Mouse (Mus musculus): ENCODE data around the gene Mbtd1.
"Not testable (repeated sequence)": the region's sequence is repeated elsewhere in the genome, so short reads cannot be mapped to it uniquely, and the experiment has no call there.

Gene Mbtd1

GRCm38 (mm10) chr11:93885572-93886410 is at the start of gene Mbtd1, which contains the start of gene Utp18:
Gene Mbtd1 (plus strand): TSS chr11:93885852.
Gene Utp18 (minus strand): TSS chr11:93885766.
- DNase-seq (ENCODE audit: low read depth) = peak; percentile 88

- DNase-seq (ENCODE audit: low read depth) = no peak
Measured at GRCm38 (mm10) chr11:93847342-93847741, 38.3 kb upstream of the Mbtd1 start.

- no peak for DNase-seq (ENCODE audit: low read depth)
Measured at GRCm38 (mm10) chr11:93852546-93852945, 33.1 kb upstream of the Mbtd1 start.

- DNase-seq (ENCODE audit: low read depth) = peak; percentile 46
Measured at GRCm38 (mm10) chr11:93856284-93856955, 29.2 kb upstream of the Mbtd1 start.

- DNase-seq (ENCODE audit: low read depth) = no peak
Measured at GRCm38 (mm10) chr11:93860540-93861172, 25.0 kb upstream of the Mbtd1 start.

GRCm38 (mm10) chr11:93861193-93861592 is 24.5 kb upstream of the Mbtd1 start:
- DNase-seq (ENCODE audit: low read depth) = no peak

- DNase-seq (ENCODE audit: low read depth) = no peak
Measured at GRCm38 (mm10) chr11:93862045-93862623, 23.5 kb upstream of the Mbtd1 start.

- no peak for DNase-seq (ENCODE audit: low read depth)
Measured at GRCm38 (mm10) chr11:93862638-93863037, 23.0 kb upstream of the Mbtd1 start.

GRCm38 (mm10) chr11:93884068-93884467 is 1.6 kb upstream of the Mbtd1 start:
- peak; percentile 9 for DNase-seq (ENCODE audit: low read depth)

GRCm38 (mm10) chr11:93884901-93885571 is 616 bp upstream of the Mbtd1 start:
- DNase-seq (ENCODE audit: low read depth) = peak; percentile 60

GRCm38 (mm10) chr11:93886411-93887079 is 893 bp downstream of the Mbtd1 start:
- peak; percentile 58 for DNase-seq (ENCODE audit: low read depth)

GRCm38 (mm10) chr11:93887080-93887447 is 1.4 kb downstream of the Mbtd1 start:
- DNase-seq (ENCODE audit: low read depth) = no peak

- no peak for DNase-seq (ENCODE audit: low read depth)
Measured at GRCm38 (mm10) chr11:93897732-93898131, 12.1 kb downstream of the Mbtd1 start.

- no peak for DNase-seq (ENCODE audit: low read depth)
Measured at GRCm38 (mm10) chr11:93906834-93907233, 21.2 kb downstream of the Mbtd1 start.

- DNase-seq (ENCODE audit: low read depth) = no peak
Measured at GRCm38 (mm10) chr11:93907839-93908238, 22.2 kb downstream of the Mbtd1 start.

GRCm38 (mm10) chr11:93908829-93909228 is 23.2 kb downstream of the Mbtd1 start:
- no peak for DNase-seq (ENCODE audit: low read depth)

GRCm38 (mm10) chr11:93911603-93912002 is 26.0 kb downstream of the Mbtd1 start:
- DNase-seq (ENCODE audit: low read depth) = no peak

GRCm38 (mm10) chr11:93915019-93915418 is 29.4 kb downstream of the Mbtd1 start:
- not testable (repeated sequence) for DNase-seq (ENCODE audit: low read depth)

GRCm38 (mm10) chr11:93929106-93929505 is 43.5 kb downstream of the Mbtd1 start:
- DNase-seq (ENCODE audit: low read depth) = no peak

GRCm38 (mm10) chr11:93940906-93941305 is 55.3 kb downstream of the Mbtd1 start:
- DNase-seq (ENCODE audit: low read depth) = no peak

- DNase-seq (ENCODE audit: low read depth) = no peak
Measured at GRCm38 (mm10) chr11:93944986-93945385, 59.3 kb downstream of the Mbtd1 start.
